Mouse (Mus musculus) heart, adult 8-10 months (tissue): ENCODE measurements around the gene Pitpnm2. TPM values are rescaled to one million over a fixed set of nuclear protein-coding genes. Genes with fewer than 3 reads are reported as not detected.
A peak's percentile ranks its signal among the peaks of the same experiment; 100 is the strongest.

ENCODE experiments used
- DNase-seq: peaks from one replicate; pipeline ENCODE4 v3.0.0; 2022; ENCODE audit warnings: low spot score
- total RNA-seq, 4 experiments: library from RNA; stranded (reverse); gene quantifications; 2 replicates each; pipeline ENCODE4 v1.2.4; 2022

Pitpnm2 gene
- total RNA-seq, 4 experiments from 2014 or later: 39.8 to 52.2 (median 44.5) TPM

- DNase-seq: no peak
These were observed 155.5 kb downstream of the Pitpnm2 start for GRCm38 (mm10) chr5:124093852-124094604.

GRCm38 (mm10) chr5:124093120-124093794 is 156.3 kb downstream of the Pitpnm2 start:
- DNase-seq: peak; percentile 38

GRCm38 (mm10) chr5:124091951-124092406 is 157.6 kb downstream of the Pitpnm2 start:
- DNase-seq: no peak

GRCm38 (mm10) chr5:124089868-124090267 is 159.7 kb downstream of the Pitpnm2 start:
- DNase-seq: no peak

GRCm38 (mm10) chr5:124086876-124087275 is 162.7 kb downstream of the Pitpnm2 start:
- DNase-seq: no peak

- DNase-seq: no peak
These were observed 164.0 kb downstream of the Pitpnm2 start for GRCm38 (mm10) chr5:124085513-124085912.

- peak; percentile 85 for DNase-seq
These were observed 164.9 kb downstream of the Pitpnm2 start for GRCm38 (mm10) chr5:124084588-124085173.

- DNase-seq: no peak
These were observed 165.5 kb downstream of the Pitpnm2 start for GRCm38 (mm10) chr5:124083850-124084587.

GRCm38 (mm10) chr5:124082941-124083688 is 166.4 kb downstream of the Pitpnm2 start:
- no peak for DNase-seq

- DNase-seq: no peak
These were observed 167.1 kb downstream of the Pitpnm2 start for GRCm38 (mm10) chr5:124082447-124082846.

- DNase-seq: no peak
These were observed 169.7 kb downstream of the Pitpnm2 start for GRCm38 (mm10) chr5:124079880-124080279.

- DNase-seq: no peak
These were observed 170.7 kb downstream of the Pitpnm2 start for GRCm38 (mm10) chr5:124078794-124079416.

- no peak for DNase-seq
These were observed 171.6 kb downstream of the Pitpnm2 start for GRCm38 (mm10) chr5:124077856-124078460.

GRCm38 (mm10) chr5:124077241-124077640 is 172.3 kb downstream of the Pitpnm2 start:
- DNase-seq: no peak

GRCm38 (mm10) chr5:124076559-124076958 is 173.0 kb downstream of the Pitpnm2 start:
- no peak for DNase-seq

- DNase-seq: no peak
These were observed 173.8 kb downstream of the Pitpnm2 start for GRCm38 (mm10) chr5:124075716-124076115.

GRCm38 (mm10) chr5:124074845-124075307 is 174.7 kb downstream of the Pitpnm2 start:
- DNase-seq: peak; percentile 26

GRCm38 (mm10) chr5:124073682-124074081 is 175.9 kb downstream of the Pitpnm2 start:
- DNase-seq: no peak

GRCm38 (mm10) chr5:124069657-124070056 is 179.9 kb downstream of the Pitpnm2 start:
- no peak for DNase-seq
